Mouse (Mus musculus): ENCODE data around the gene Pde9a.
A peak's percentile ranks its signal among the peaks of the same experiment; 100 is the strongest.

Gene Pde9a

DNA sequence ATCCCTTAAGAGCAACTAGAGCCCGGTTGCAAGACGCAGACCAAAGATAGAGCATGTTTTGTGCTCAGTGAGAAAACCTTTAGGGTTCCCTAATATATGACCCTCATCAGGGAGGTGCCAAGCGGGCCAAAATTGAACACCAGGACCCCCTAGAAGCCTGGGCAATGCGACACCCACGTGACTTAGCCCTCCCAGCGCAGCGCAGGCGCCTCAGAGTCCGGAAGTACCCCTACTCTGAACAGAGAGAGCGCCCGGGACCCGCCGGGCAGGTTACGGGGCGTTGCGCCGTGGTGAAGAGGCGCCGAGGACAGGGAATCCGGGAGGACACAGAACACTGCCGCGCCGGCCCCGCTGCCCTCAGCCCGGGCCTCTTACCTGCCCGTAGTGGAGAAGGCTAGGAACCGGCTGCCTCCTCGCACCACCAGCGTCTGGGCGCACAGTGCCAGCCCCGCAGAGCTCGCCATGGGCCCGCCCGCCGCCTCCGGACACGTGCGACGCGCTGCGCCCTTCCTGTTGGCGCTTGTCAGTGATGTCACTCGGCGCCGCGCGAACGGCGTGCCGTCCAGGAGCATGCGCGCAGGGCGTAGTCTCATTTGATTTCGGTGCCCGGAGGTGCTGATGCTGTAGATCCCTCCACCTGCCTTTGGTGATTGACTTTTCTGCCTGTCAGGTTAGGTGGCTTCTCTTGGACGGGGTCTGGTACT lies 125.9 kb downstream of the Pde9a start:
- DNase-seq (ENCODE audit: low read depth, low spot score), result peak; percentile 88

DNA sequence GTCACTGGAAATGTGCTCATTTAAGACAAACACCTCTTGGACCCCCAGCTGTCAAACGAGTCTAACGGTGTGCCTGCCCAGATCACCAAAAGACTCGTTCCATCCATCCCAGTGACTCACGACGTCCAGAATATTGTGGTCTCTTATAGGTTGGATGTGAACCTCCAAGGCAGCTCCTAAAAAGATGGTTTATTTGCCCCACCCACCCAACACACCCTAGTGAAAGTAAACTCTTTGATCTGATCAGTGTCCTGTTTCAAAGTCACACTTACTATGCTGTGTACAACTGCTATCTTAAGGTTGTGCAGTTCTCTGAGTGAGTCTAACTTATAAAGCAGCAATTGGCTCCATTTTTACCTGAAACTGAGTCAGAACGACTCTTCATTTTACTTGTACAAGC lies 126.6 kb downstream of the Pde9a start:
- no peak for DNase-seq (ENCODE audit: low read depth, low spot score)

DNA sequence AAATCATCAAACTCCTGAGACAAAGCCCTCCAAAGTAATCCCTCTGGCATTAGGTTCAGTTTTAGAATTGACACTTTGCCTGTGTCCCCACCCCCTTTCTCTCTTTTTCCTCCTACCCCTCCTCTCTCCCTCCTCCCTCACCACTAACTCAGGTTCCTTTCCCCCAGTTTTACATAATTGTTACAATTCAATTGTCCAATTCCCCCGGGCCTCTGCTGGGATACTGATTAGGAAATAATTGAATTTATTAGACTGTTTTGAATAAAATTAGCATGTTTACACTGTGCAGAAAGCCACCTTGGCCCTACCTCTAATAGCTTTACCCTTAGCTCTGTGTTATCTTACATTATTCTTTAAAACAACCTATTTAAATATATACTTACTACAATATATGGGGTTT lies 128.7 kb downstream of the Pde9a start:
- DNase-seq (ENCODE audit: low read depth, low spot score), result no peak

DNA sequence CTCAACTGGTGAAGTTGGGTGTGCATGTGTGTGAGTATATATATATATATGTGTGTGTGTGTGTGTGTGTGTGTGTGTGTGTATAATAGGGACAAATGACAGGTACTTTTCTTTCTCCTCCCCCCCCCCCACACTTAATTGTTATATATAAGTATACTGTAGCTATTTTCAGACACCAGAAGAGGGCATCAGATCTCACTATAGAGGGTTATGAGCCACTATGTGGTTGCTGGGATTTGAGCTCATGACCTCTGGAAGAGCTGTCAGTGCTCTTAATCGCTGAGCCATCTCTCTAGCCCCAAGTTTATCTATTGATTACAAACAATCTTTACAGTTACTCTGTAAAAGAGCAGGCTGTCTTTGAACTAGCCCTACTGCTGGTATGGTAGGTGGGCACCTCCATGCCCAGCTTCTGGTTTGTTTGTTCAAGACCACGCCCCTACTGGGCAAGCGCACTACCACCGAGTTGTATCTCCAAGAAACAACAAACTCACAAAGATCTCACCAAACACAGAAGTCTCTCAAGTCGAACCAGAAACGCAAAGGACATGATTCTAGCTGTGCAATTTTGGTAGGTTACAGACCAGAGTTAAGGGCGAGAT lies 133.4 kb downstream of the Pde9a start:
- no peak for DNase-seq (ENCODE audit: low read depth, low spot score)

DNA sequence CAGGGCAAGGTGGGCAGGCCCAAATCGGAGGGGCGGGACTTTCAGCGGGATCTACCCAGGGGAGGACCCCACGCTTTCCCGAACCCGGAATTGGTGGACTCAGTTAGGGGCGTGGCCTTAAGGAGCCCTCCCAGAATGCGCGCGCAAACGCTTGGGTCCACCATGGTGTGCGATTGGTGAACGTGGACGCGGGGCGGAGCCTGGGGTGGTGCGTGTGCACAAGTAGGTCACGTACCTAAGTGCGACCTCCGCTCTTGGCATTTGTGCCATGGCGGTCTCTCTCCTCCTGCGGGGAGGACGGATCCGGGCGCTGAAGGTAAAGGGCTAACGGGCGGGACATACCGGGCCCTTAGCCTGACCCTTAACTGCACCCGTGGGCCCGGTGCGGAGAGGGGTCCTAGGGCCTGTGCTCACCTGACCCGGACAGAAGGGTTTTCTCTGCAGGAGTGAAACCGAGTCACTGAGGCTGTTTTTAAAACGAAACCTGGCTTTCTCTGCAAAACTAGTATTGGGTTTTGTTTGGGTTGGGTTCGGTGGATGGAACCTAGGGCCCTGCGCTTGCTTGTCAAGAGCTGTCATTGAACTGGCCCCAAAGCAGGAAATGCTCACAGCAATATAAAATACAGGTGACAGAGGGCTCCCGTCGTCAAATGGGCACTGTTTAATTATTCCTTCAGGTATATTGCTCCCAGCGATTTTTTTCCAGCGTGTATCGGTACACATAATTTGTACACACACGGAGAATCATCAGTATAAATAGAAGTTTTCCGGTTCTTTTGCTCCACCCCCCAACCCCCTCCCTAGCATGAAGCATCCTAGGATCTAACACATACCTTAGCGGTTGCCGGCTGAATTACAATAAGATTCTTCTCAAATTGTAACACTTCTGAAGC lies 134.2 kb downstream of the Pde9a start, which contains the start of the genes Wdr4 and Ndufv3:
Gene Wdr4, minus strand, starts transcription at position 35 of the 893 bp plus-strand sequence.
Gene Ndufv3, plus strand, starts transcription at position 170 of the 893 bp plus-strand sequence.
- DNase-seq (ENCODE audit: low read depth, low spot score), result peak; percentile 99

DNA sequence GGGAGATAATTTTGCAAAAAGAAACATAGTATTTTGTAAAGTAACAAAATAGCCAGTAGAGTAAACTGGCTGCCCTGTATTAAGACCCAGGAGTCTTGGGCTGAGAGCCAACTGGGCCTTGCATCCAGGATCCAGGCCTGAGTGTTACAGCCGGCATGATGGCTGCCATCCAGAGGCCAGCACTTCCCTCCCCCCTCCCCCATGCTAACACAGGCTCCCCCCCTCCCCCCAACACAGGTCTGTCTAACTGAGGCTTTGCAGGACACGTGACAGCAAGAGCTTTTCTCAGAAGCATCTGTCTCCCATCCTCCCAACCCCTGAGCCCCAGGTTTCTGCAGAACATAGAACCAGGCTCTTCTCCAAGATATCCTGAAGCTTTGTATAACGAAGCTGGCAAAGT lies 134.9 kb downstream of the Pde9a start:
- no peak for DNase-seq (ENCODE audit: low read depth, low spot score)

DNA sequence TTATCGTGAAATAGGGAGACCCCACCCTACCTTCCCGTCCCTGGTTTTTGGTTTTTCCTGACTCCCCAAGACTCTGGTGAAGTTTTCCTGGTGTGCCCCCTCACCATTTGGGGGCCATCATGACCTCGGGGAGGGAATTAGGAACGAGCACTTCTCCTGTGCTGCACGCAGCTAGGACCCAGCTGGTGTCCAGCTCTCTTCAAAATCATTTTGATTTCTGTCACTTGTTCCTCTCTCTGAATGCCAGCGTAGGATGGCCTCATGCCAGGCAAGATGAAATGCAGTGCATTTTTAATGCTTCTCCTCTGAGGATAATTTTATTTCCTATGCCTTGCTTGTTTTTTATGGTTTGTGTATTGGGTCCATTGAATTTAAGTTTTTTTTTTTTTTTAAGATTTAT lies 135.9 kb downstream of the Pde9a start:
- no peak for DNase-seq (ENCODE audit: low read depth, low spot score)

DNA sequence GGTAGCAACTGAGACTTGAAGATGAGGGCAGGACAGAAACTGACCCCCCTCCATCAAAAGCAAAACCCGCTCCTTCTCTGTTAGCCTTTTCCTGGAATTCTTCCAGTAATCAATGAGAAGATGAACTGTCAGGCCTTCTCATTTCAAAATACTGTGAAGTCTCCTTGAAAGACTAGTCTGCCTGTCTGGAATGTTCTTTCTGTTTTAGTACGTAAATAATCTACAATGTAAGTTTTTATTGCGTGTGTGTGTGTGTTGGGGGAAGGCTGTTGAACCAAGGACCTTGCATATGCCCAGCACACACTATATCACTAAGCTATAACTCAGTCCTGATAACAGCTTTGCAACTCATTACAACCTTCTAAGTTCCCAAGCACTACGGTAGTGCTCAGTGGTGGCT lies 139.1 kb downstream of the Pde9a start:
- DNase-seq (ENCODE audit: low read depth, low spot score), result no peak

DNA sequence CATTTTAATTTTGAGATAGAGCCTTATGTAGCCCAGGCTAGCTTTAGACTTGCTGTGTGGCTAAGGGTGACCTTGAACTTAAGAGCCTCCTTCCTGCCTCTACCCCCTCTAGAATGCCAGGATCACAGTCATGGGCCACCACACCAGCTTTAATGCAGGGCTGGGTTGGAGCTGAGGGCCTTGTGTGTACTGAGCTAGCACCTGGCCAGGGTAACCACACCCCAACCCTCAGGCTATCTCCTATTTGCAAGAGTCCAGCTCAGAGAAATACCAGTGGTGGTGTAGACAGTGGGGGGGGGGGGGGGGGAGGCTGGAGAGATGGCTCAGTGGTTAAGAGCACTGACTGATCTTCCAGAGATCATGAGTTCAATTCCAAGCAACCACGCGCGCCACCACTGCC lies 139.8 kb downstream of the Pde9a start:
- DNase-seq (ENCODE audit: low read depth, low spot score), result peak; percentile 52
